Mouse (Mus musculus) megakaryocyte-erythroid progenitor cell, adult 5-6 weeks (primary cell): ENCODE data around the gene Obsl1. TPM values are rescaled to one million over a fixed set of nuclear protein-coding genes. Genes with fewer than 3 reads are reported as not detected.

Experiments
- ATAC-seq: replicated peaks from 2 replicates; pipeline ENCODE4 v1.8.0; 2016; ENCODE audit warnings: mild to moderate bottlenecking, inconsistent platforms; ENCODE audit not compliant: severe bottlenecking, poor library complexity, low FRiP score, low TSS enrichment
- total RNA-seq, 2 experiments: library from RNA; stranded (forward) in 1 of 2; stranded (reverse) in 1 of 2; fragments of 200-1000, 215-1000 nt in 1 of 2; fragments of >200 nt in 1 of 2; fragmentation: Nextera tagmentation in 1 of 2; gene quantifications; 2 replicates each; pipeline ENCODE4 v1.2.3; 2014 to 2017

Obsl1 gene
- total RNA-seq, 2 experiments from 2014 or later = 0.47 to 0.68 TPM

DNA sequence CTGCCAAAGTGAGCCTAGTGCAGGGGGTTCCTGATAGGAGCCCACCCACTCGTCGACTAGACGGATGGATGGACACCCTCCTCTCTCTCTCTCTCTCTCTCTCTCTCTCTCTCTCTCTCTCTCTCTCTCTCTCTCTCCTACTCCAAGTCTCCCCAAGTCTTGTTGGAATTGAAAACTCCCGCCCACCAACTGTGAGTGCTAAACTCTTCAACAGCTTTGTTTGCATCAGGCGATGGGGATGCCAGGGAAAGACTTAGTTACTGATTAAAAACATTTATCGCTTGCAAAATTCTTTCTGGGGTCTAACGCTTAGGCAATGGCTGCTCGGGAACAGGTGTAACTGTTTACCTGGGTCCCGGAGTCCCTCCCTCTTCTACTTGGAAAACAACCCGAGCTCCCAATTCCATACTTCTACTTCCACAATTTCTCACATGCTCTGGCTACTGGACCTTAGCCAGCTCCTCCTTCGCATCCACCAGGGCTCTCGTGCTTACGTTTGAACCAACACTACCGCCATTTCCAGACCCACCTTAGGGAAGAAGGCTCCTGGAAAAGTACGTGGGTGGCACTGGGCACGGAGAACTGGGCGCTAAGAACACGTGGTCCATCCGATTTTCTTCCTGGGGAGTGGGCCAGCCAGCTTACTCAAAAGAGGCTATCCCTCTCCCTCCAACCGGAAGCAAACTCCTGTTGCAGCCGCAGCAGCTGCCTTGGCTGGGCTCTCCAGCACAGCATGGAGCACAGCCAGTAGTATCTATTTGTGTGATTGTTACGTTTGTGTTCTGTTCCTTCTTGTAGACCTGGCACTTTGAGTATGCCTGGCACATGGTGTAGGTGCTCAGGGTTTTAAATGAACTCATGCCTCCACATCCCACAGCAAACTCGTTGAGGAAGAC, 47.2 kb downstream of the Obsl1 start:
- ATAC-seq = no peak

DNA sequence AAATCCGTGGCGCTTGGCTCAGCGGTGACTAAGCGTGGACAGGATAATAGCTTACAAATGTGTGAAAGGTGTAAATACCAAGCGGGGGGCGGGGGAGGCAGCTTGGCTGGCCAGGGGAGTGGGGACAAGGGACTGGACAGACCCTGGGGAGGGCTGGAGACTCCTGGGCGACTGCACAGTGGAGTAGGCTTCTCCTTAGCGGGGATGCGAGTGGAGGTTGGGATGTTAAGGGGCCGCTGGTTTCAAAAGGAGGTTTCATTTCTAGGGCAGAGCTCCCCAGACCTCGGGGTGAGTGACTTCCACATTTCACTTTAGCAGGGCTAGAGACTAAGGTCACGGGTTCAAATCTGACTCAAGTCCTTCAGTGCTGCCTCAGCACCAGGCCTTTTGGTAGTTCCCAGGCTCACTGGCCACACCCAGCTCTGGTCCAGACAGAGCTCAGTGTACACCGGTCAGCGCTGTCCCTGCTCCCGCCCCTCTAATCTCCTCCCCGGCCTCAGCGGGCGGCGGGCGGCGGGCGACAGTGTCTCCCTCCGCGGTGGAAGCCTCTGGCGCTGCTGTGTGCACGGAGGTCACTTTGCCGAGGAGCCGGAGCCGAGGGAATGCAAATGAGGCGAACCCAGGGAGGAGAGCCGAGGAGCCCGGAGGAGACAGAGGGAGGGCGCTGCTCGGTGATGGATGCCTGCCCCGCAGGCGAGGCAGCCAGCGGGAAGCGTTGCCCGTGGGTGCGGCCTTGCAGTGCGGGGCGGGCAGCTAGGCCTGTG, 48.0 kb downstream of the Obsl1 start:
- 0 out of 2 replicates have a peak, but pooled peaks have one; percentile 26 for ATAC-seq

DNA sequence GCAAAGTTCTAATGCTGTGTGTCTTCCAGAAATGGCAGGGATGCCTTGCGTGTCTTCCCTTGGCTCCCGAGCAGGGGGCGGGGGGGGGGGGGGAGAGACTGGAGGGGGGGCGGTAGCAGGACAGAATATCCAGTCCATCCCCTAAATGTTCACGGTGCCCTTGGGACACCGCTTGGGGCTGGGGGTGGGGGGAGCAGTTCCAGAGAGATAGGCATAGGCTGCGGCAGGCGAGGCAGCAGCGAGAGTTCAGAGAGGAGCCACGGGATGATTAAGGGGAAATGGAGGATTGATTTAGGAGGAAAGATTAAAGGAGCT, 48.6 kb downstream of the Obsl1 start:
- ATAC-seq = no peak

DNA sequence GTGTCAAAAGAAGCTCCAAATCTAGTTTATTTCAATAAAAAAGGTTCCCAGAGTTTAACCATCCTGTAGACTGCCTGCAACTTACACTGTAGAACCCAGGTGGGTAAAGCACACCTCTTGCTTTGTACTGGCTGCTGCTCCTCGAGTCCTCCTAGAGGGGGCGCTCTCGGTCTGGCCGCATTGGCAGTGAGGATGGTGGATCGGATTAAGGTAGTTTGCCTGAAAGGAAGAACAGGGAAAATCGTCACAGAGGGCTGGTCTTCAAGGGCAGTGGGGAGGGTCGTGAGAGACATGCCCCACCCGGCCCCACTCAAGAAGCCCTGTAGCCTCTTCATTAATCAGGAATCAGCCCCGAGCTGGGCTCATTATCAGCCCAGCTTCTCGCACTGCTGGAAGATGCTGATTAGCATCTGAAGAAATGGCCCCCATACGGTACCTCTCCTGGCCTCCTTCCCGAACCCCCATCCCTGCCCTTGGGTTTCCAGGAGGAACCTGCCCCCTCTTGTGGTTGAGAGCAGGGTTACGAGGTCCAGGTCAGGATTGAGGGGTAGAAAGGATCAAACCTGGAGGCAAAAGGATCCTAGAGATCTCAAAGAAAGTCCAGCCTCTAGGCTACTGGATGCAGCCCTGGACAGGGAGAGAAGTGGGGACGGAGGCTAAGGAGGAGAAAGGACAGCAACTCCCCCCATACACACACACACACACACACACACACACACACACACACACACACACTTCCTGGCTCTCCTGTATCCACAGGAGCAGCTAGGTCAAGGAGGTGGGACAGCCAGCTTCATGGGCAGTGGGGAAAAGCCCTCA, 49.3 kb downstream of the Obsl1 start:
- 0 out of 2 replicates have a peak, but pooled peaks have one; percentile 22 for ATAC-seq

DNA sequence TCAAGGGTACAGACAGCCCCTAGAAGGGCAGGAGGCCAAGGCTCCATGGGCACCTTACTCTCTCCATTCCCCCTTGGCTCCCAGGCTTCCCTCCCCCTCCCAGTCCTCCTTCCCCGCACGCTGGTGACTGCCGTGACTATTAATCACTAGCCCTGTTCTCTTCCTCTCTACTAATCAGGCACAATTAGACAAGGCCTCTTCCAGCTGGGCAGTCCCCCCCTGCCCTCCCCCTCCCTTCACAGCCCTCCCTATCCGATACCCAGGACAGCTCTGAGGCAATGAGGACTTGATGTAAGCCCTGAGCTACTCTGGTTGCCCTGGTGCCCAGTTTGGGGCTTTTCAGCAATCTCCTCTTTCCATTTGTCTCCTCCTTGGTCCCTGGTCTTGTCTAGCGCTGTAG, 50.3 kb downstream of the Obsl1 start:
- no peak for ATAC-seq

DNA sequence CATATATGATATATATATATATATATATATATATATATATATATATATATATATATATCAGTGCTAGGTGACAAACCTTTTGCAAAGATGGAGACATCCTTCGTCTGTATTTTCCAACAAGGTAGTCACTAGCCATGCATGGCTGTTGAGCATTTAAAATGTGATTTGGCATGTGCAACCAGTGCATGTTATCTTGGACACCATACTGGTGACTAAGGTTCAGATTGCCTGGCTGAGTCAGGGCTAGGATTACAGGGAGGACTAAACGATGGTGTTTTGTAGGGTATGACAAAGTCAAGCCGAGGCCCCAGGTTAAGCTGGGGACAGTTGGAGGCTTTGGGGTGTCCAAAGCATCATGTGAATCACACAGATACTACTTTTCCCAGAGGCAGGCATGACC, 50.8 kb downstream of the Obsl1 start:
- ATAC-seq = no peak

DNA sequence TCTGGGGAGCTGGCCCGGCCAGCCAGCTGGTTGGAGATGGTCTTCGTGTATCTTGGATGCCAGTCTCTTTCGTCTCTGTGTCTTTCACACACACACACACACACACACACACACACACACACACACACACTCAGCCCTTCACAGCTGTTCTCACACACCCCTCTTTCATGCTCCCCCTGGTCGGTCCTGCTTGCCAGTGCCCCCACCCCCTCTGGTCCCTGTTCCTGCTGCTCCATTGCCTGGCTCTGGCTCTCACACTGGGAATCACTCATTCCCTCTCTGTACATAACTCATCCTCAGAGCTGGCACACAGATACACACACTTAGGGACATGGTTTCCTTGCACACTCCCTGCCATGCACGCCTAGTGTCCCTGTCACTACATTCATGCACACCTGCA, 54.4 kb downstream of the Obsl1 start:
- ATAC-seq = no peak

DNA sequence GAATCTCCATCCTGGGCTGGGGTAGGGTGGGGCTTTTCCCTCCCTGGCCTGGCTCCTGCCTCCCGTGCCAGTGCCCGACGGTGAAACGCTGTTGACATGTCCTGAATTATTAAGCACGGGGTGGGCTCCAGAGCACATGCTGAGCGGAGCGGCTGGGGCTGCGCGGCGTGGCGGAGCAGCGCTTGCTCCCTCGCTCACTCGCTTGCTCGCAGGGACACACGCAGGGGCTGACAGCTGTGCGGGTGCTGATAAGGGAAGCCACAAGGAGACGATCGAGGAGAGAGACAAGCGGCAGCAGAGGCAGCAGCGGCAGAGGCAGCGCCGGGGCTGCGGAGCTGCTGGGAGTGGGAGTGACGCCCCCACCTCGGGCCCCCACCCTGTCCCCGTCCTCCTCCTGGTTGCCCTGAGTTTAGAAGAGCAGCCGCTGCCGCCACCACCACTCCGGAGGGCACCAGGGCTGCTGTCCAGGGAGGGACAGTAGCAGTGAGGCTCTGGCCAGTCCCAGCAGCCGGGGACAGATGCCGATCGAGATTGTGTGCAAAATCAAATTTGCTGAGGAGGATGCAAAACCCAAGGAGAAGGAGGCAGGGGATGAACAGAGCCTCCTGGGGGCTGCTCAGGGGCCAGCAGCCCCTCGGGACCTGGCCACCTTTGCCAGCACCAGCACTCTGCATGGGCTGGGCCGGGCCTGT, 55.8 kb downstream of the Obsl1 start, which contains the start of gene Asic4:
TSS of gene Asic4 (plus strand) at position 123 of the 692 bp plus-strand sequence.
- ATAC-seq = peak; percentile 80

DNA sequence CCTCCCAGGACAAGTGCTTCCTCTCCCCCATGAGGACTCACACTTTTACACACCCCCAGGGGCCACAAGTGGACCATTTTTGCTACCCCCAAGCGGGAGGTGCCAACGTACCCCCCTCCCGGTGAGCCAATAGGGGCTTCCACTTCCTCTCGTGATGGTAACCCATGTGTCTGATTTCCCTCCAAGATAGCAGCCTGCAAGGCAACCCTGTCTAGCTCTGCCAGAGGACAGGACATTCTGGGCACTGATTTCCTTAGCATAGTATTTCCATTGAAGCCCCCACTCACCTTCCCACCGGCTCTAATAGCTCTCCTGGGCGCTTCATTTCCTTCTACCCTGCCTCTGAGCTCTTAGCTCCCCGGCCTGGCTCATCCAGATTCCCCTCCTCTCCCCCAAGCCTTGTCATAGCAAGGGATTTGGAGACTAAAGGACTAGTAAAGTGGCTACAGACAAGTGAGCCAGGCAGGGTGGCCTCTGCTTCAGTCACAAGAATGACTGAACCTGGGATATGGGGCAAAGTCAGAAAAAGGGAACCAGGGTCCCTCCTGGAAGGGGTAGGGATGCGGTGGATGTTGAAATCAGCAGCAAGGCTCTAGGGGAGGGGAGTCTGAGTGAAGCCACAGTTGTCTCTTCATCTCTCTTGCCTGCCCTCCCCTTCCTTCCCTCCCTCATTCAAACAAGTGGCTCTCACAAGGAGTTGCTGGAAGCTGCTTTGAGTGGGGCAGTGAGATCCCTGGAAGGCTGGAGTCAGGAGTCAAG, 56.7 kb downstream of the Obsl1 start:
- no peak for ATAC-seq

DNA sequence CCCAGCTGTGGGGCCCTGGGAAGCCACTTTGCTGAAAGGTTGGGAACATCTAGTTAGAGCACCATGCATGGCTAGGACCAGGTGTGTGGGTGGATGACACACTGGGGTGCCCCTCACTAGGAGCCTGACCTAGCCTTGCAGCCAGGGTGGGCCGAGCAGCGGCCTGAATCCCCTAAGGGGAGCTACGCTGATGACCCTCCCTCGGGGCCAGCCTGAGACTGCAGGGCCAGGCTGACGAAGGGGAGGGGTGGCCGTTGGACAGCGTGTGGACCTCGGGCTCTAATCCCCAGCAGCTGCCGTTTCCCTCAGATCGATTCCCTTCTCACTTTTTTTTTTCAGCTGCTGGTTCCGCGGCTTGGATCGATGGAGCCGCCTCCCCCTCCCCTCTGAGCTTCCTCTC, 57.3 kb downstream of the Obsl1 start:
- ATAC-seq = no peak

DNA sequence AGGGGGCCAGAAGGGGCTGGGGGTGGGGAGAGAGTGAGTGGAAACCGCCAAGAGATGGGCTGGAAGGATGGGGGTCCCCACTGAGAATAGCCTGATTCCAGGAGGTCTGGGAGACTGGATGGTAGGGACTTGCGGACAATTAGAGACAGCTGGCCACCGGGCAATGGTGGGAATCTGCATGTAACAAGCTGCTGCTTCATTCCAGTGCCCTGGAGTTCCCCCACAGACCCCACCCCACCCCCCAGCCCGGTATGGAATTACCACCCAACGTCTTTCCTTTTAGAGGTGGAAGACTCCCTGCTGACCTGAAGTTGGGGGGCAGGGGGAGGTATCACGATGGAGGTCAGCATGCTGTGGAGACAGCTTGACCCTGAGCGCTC, 58.2 kb downstream of the Obsl1 start:
- ATAC-seq = no peak

DNA sequence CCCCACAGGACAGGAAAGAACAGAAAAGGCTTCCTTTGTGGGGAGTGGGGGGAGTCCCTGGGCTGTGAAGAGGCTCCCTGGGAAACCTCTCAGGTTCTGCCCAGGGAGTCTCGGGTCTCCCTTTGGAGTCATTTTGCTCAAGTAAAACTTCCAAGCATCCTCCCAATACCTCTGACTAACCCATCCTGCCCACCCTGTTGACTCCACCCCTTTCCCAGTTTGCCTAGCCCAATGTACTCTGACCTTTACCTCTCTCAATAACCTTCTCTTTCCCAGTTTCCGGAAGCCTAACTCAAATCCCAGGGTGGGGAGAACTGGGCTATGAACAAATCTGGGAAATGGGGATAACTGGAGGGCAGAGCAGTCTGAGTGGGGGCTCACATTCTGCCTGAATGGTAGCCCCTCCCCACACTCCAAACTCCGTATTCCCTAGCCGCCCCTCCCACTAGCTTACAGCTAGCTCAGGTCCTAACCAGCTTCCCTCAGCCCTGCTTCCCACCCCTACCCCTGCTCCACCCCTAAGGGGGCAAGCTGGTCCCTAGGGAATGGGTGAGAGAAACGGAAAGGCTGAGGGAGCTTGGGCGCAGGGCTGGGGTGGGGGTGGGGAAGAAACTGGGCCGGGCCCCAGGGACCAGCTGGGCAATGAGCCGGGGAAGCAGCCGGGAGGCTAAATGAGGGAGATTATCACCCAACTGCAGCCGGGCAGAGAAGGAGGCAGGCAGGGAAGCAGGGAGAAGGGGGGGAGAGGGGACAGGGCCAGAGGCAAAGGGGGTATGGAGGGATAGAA, 58.8 kb downstream of the Obsl1 start:
- no peak for ATAC-seq

DNA sequence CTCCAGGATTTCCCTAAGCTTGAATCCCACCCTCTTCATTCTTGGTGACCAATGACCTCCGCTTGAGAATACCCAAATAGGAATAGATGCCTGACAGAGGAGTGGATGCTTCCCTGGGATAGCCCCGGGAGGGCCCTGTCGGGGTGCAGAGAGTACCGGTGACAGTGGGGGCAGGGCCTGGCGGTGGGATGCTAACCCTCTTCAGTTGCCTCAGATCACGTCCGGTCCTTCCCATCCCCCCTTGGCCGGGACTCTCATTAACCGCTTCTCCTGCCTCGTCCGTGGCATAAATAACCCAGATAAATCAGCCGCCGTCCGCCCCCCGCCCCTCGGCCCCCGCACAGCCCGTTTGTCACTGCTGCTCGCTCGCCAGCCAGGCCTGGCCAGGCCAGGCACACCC, 59.6 kb downstream of the Obsl1 start:
- ATAC-seq = no peak

DNA sequence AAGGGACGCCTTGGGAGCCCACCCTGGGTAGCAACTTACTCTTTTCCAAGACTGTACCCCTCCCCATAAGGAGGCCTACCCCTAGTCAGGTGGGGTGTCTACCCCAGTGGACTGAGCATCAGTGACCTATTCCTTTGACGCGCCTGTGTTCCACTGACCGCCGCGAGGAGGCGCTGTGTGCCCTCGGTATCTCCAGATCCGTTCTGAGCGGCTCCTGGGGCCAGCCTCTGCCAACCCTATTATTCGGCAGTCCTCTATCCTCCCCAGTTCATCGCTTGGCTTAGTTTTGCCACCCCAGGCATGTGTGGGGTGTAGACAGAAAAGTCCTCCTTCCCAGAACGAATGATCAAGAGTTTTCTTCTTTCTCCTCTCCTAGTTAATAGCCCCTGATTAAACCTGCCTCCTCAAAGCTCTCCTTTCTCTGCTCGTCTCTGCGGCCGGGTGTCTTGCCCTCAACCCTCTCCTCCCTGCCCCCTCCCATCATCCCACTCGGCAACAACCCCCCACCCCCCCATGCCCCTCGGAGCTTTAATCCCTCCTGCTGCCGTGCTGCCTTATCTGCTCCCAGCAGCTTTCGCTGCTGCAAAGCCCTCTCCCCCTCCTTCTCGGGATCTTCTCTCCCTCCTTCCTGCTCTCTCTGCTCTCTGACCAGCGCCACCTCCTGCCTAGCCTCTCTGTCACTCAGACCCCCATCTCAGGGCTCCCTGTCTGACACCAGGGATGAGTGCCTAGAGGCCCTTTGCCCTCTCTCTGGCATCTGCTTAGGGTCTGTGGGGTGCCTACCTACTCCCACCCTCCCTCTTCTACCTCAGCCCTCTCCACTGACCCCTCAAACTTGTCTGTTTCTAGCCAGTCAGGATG, 60.3 kb downstream of the Obsl1 start:
- ATAC-seq = peak; percentile 64

DNA sequence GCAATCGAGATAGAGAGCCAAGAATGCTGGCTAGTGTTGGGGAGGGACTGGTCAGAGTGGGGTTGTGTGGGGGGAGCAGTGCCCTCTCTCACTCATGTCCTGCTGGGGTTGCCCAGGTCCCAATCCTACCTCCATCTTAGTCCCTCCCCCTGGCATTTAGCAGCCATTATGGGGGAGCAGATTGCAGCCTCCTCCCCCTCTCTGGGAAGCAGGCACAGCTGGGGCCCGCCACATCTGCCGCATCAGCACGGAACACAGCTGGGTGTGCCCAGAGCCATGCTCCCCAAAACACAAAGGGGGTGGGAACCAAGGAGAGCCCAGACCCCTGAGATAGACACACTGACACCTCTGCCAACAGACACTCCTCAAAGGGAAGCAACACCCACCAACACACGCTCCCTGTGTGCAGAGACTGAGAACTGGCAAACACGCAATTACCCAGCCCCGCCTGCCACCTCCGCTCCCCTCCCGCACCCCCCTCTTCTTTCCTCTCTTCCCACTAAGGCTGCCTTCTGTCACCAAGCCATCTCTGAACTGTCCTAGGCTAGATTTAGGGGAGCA, 61.0 kb downstream of the Obsl1 start:
- peak; percentile 16 for ATAC-seq

DNA sequence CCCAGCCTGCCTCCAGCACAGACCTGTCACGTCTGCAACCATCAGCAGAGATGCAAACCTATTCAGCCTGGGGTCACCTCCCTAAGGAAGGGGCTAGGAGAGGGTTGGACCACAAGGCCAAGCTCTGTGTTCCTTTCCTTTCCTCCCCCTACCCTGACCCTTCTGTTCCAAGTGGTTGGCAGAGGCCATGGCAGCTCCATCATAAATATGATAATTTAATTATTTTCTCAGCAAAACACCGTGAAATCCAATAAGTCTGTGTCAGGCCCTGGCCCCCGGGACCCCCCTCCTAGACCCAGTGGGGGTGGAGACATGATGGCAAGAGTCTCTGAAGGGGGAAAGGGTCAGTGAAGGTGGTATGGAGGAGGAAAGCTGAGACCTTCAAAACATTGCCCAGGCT, 62.0 kb downstream of the Obsl1 start:
- ATAC-seq = no peak
